Mouse (Mus musculus) MEL (cell line): ENCODE data around the gene Nkiras2. TPM values are rescaled to one million over a fixed set of nuclear protein-coding genes. Genes with fewer than 3 reads are reported as not detected.

ENCODE experiments used
- DNase-seq: peaks from one replicate; pipeline ENCODE4 v3.0.0; 2011; ENCODE audit warnings: low read depth, low spot score
- H3K27ac ChIP-seq: 2 replicates; pipeline ENCODE4 v1.5.1; 2012; ENCODE audit warnings: low read depth, mild to moderate bottlenecking, control low read depth, low read length, moderate library complexity; ENCODE audit not compliant: control insufficient read depth
- H3K27me3 ChIP-seq, 2 experiments: fragments of 150-350 bp in 1 of 2; sonication (generic) in 1 of 2; 2 replicates each; pipeline ENCODE4 v1.6.1; 2012; ENCODE audit warnings: low read length in 2 of 2, mild to moderate bottlenecking in 2 of 2, improper control_type of control experiment in 1 of 2, moderate library complexity in 1 of 2; ENCODE audit not compliant: insufficient read depth in 2 of 2, control insufficient read depth in 1 of 2
- H3K36me3 ChIP-seq, 2 experiments: 2 replicates each; pipeline ENCODE4 v1.6.1; 2012 to 2014; ENCODE audit warnings: low read length in 2 of 2, improper control_type of control experiment in 1 of 2, inconsistent platforms in 1 of 2, mild to moderate bottlenecking in 1 of 2; ENCODE audit not compliant: insufficient read depth in 2 of 2, control insufficient read depth in 1 of 2
- H3K4me1 ChIP-seq, 2 experiments: fragments of 150-350 bp in 1 of 2; sonication (generic) in 1 of 2; 2 replicates each; pipeline ENCODE4 v1.6.1; 2012; ENCODE audit warnings: low read length in 2 of 2, improper control_type of control experiment in 1 of 2, mild to moderate bottlenecking in 1 of 2; ENCODE audit not compliant: insufficient read depth in 2 of 2, control insufficient read depth in 1 of 2
- H3K4me3 ChIP-seq, 2 experiments: fragments of 150-350 bp in 1 of 2; sonication (generic) in 1 of 2; 2 replicates each; pipeline ENCODE4 v1.5.1; 2012; ENCODE audit warnings: low read depth in 2 of 2, low read length in 2 of 2, mild to moderate bottlenecking in 2 of 2, moderate library complexity in 2 of 2, control low read depth in 1 of 2, improper control_type of control experiment in 1 of 2; ENCODE audit not compliant: control insufficient read depth in 1 of 2, insufficient read depth in 1 of 2
- H3K79me2 ChIP-seq: 2 replicates; pipeline ENCODE4 v1.6.1; 2012; ENCODE audit warnings: mild to moderate bottlenecking, low read length, moderate library complexity; ENCODE audit not compliant: control insufficient read depth, poor library complexity, insufficient read depth
- H3K9ac ChIP-seq: 2 replicates; pipeline ENCODE4 v1.6.1; 2012; ENCODE audit warnings: low read depth, mild to moderate bottlenecking, control low read depth, low read length, moderate library complexity; ENCODE audit not compliant: control insufficient read depth, poor library complexity, severe bottlenecking
- H3K9me3 ChIP-seq: fragments of 150-350 bp; sonication (generic); replicated peaks from 2 replicates; pipeline ENCODE4 v1.6.1; 2012; ENCODE audit warnings: mild to moderate bottlenecking, low read length, improper control_type of control experiment, moderate library complexity; ENCODE audit not compliant: insufficient read depth
- GATA1 ChIP-seq: IDR thresholded peaks from 2 replicates; pipeline ENCODE4 v1.6.1; 2011; ENCODE audit warnings: low read depth, low read length, improper control_type of control experiment
- JUND ChIP-seq: IDR thresholded peaks from 2 replicates; pipeline ENCODE4 v1.6.1; 2011; ENCODE audit warnings: low read depth, mild to moderate bottlenecking, improper control_type of control experiment, low read length
- MAX ChIP-seq: IDR thresholded peaks from 2 replicates; pipeline ENCODE4 v1.6.1; 2011; ENCODE audit warnings: low read length, improper control_type of control experiment
- NRF1 ChIP-seq: IDR thresholded peaks from 2 replicates; pipeline ENCODE4 v1.6.1; 2014; ENCODE audit warnings: low read depth, mild to moderate bottlenecking, inconsistent platforms, low read length, improper control_type of control experiment, moderate library complexity; ENCODE audit not compliant: poor library complexity, insufficient read depth, severe bottlenecking
- POLR2AphosphoS2 ChIP-seq: IDR thresholded peaks from 2 replicates; pipeline ENCODE4 v1.6.1; 2011; ENCODE audit warnings: low read length, improper control_type of control experiment
- POLR2AphosphoS5 ChIP-seq: IDR thresholded peaks from 2 replicates; pipeline ENCODE4 v1.6.1; 2012; ENCODE audit warnings: low read depth, borderline replicate concordance, mild to moderate bottlenecking, inconsistent platforms, low read length, moderate library complexity, mixed read lengths
- RAD21 ChIP-seq: IDR thresholded peaks from 2 replicates; pipeline ENCODE4 v1.6.1; 2011; ENCODE audit warnings: mild to moderate bottlenecking, low read depth, low read length, improper control_type of control experiment
- RCOR1 ChIP-seq: IDR thresholded peaks from 2 replicates; pipeline ENCODE4 v1.6.1; 2012; ENCODE audit warnings: low read depth, mild to moderate bottlenecking, inconsistent platforms, low read length, improper control_type of control experiment
- TCF12 ChIP-seq: IDR thresholded peaks from 2 replicates; pipeline ENCODE4 v1.6.1; 2014; ENCODE audit warnings: low read depth, mild to moderate bottlenecking, inconsistent platforms, low read length, improper control_type of control experiment, moderate library complexity
- USF1 ChIP-seq: IDR thresholded peaks from 2 replicates; pipeline ENCODE4 v1.6.1; 2014; ENCODE audit warnings: low read depth, mild to moderate bottlenecking, inconsistent platforms, low read length, improper control_type of control experiment, moderate library complexity
- USF2 ChIP-seq, 2 experiments: IDR thresholded peaks; 2 replicates each; pipeline ENCODE4 v1.6.1; 2011 to 2012; ENCODE audit warnings: improper control_type of control experiment in 2 of 2, low read length in 2 of 2, borderline replicate concordance in 1 of 2, inconsistent platforms in 1 of 2, low read depth in 1 of 2, mild to moderate bottlenecking in 1 of 2; ENCODE audit not compliant: insufficient read depth in 1 of 2
- ZKSCAN1 ChIP-seq: IDR thresholded peaks from 2 replicates; pipeline ENCODE4 v1.6.1; 2012; ENCODE audit warnings: low read depth, mild to moderate bottlenecking, inconsistent platforms, low read length, improper control_type of control experiment, moderate library complexity
- ZNF384 ChIP-seq: IDR thresholded peaks from 2 replicates; pipeline ENCODE4 v1.6.1; 2012; ENCODE audit warnings: low read depth, mild to moderate bottlenecking, inconsistent platforms, low read length, improper control_type of control experiment
- polyA plus RNA-seq, 2 experiments: library from polyadenylated mRNA; stranded (reverse) in 1 of 2; unstranded in 1 of 2; fragments of >175 nt in 1 of 2; fragments of >200 nt in 1 of 2; gene quantifications; 2 replicates each; pipeline versions ENCODE4 v1.2.1 to v1.2.4; 2012; ENCODE audit warnings: low replicate concordance in 2 of 2, low read depth in 1 of 2; ENCODE audit not compliant: insufficient read length in 2 of 2, insufficient read depth in 1 of 2, missing spikeins in 1 of 2
- total RNA-seq: library from RNA; depleted of rRNA; stranded (reverse); fragments of 300-350 nt; gene quantifications from 2 replicates; pipeline ENCODE4 v1.2.3, GENCODE M21; 2012

The Nkiras2 gene
- total and polyA plus RNA-seq, 3 experiments = 37.1 to 49.9 TPM; not detected in 1

- TF ChIP-seq USF2 (IDR thresholded peaks at IDR 0.05; ENCODE audit: borderline replicate concordance in 1 of 2, insufficient read depth in 1 of 2, low read depth in 1 of 2, low read length in 2 of 2) (no peak), JUND (no peak), ZKSCAN1 (no peak)
- TF ChIP-seq, all 39 proteins: peak for 13
Observed at GRCm38 (mm10) chr11:100570430-100571201, 48.4 kb upstream of the Nkiras2 start (continued).

GRCm38 (mm10) chr11:100571202-100571567 lies 47.9 kb upstream of the Nkiras2 start:
- H3K27ac ChIP-seq = no peak overlapping the region
- H3K9me3 ChIP-seq = no peaks in the 10 kb centered on the region
- TF ChIP-seq USF1 = peak; percentile 21; the same call in 1 of the 2 replicates
- no peak for TF ChIP-seq TCF12
- H3K9ac ChIP-seq = no peak overlapping the region
- DNase-seq = no peak
- H3K4me3 ChIP-seq = no peak overlapping the region
- no peaks in the 10 kb centered on the region for H3K27me3 ChIP-seq
- peaks cover 0 to 4% of the 10 kb centered on the region in 2 experiments; a peak in 2 of 4 replicates for H3K36me3 ChIP-seq
- no peaks in the 10 kb centered on the region; the same call in 1 of the 2 replicates for H3K79me2 ChIP-seq
- H3K4me1 ChIP-seq = peaks cover 2 to 14% of the 10 kb centered on the region in 2 experiments; a peak in 3 of 4 replicates

GRCm38 (mm10) chr11:100574188-100574587 lies 44.9 kb upstream of the Nkiras2 start:
- Histone ChIP-seq H3K79me2 (no peaks in the 10 kb centered on the region; the same call in 1 of the 2 replicates), H3K4me1 (peaks cover 2 to 14% of the 10 kb centered on the region in 2 experiments; a peak in 3 of 4 replicates), H3K9me3 (no peaks in the 10 kb centered on the region), H3K9ac (peak overlapping the region; percentile 69), H3K4me3 (peak overlapping the region; percentile 68), H3K27ac (0 out of 2 replicates have a peak overlapping the region, but pooled peaks have one; percentile 3), H3K36me3 (peaks cover 0 to 4% of the 10 kb centered on the region in 2 experiments; a peak in 2 of 4 replicates), H3K27me3 (no peaks in the 10 kb centered on the region)
- DNase-seq = no peak
- no peak for TF ChIP-seq NRF1
- TF ChIP-seq RAD21 = no peak
- 0 out of 2 replicates have a peak, but pooled peaks have one; percentile 4 for TF ChIP-seq ZNF384
- no peak for TF ChIP-seq TCF12
- TF ChIP-seq GATA1 = peak; percentile 27; the same call in 1 of the 2 replicates
- TF ChIP-seq POLR2AphosphoS5 = no peak
- TF ChIP-seq MAX = 0 out of 2 replicates have a peak, but pooled peaks have one; percentile 31
- no peak for TF ChIP-seq POLR2AphosphoS2
- TF ChIP-seq RCOR1 = peak; percentile 4; the same call in 1 of the 2 replicates
